In the genomic region with DNA sequence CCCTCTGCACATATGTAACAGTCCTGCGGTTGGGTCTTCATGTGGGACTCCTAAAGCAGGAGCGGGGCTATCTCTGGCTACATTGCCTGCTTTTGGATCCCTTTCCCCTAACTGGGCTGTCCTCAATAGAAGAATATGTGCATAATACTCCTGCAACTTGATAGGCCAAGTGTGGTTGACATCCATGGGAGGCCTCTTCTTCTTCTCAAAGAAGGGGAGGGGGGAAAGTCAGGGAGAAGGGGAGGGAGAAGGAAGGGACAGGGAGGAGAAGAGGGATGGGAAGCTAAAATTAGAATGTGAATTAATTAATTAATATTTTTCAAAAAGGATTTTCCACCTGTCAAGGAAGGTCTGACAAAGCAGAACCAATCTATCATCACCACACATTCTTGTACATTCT, we compare ENCODE assay signal across 12 mouse cellular contexts.
DNase-seq lines count a peak whose midpoint lies in the region; ATAC-seq and TF ChIP-seq lines count a peak whose summit lies in the region.
"Had no signal": no experiment of that assay in that cellular context is flagged by ENCODE, and none has a peak within 500 bp of the region (broad histone marks: within the 10 kb centered on the region; RNA-seq: fewer than 3 reads in every experiment).

No protein-coding gene starts in this region.

- POLR2A ChIA-PET in Patski (lab: Charles Lee): no interaction called here

- no peak overlapping the region for H3K4me3 ChIP-seq in forebrain, postnatal 0 days (ENCODE audit: low read depth, low read length)
- H3K4me3 ChIP-seq in midbrain, embryonic 13.5 days (replicated peaks): no peak overlapping the region
- H3K4me3 ChIP-seq: embryonic facial prominence, embryonic 12.5 days; limb, embryonic 10.5 days had no signal

- H3K9me3 ChIP-seq in forebrain, postnatal 0 days (ENCODE audit: low read length): no peaks in the 10 kb centered on the region
- 0 out of 2 replicates have a peak, but pooled peaks cover 3% of the 10 kb centered on the region for H3K9me3 ChIP-seq in midbrain, embryonic 13.5 days
- H3K9me3 ChIP-seq: embryonic facial prominence, embryonic 12.5 days; limb, embryonic 10.5 days had no signal

- in situ Hi-C loops in Patski (cut with MboI; ENCODE audit: low pct_unique_long_range_greater_than_20kb): no loop called here

- TF ChIP-seq CTCF in Patski (IDR thresholded peaks at IDR 0.05): no peak
- TF ChIP-seq CTCF in forebrain, postnatal 0 days (IDR thresholded peaks at IDR 0.05; ENCODE audit: low read depth): no peak

- 98% methylated on average over 2 of the region's 2 CpGs for WGBS in forebrain, postnatal 0 days
- WGBS in midbrain, embryonic 13.5 days: 98% methylated on average over 2 of the region's 2 CpGs

- no peaks in the 10 kb centered on the region; the same call in 1 of the 2 replicates for H3K4me1 ChIP-seq in forebrain, postnatal 0 days (ENCODE audit: insufficient read depth)
- peaks cover 20% of the 10 kb centered on the region for H3K4me1 ChIP-seq in midbrain, embryonic 13.5 days (replicated peaks)

- 0 out of 2 replicates have a peak, but pooled peaks have one; percentile 8 for ATAC-seq in cerebellum, adult (ENCODE audit: insufficient number of reproducible peaks, low FRiP score, low TSS enrichment)
- peak; percentile 18 for ATAC-seq in Patski
- peak; percentile 4; the same call in 1 of the 2 replicates for ATAC-seq in forebrain, postnatal 0 days
- ATAC-seq in midbrain, embryonic 13.5 days: peak; percentile 62

- no peak overlapping the region for H3K4me2 ChIP-seq in forebrain, postnatal 0 days (ENCODE audit: low read depth)
- H3K4me2 ChIP-seq in midbrain, embryonic 13.5 days (replicated peaks): peak overlapping the region; percentile 29; the same call in 1 of the 2 replicates
- H3K4me2 ChIP-seq: embryonic facial prominence, embryonic 12.5 days had no signal

- H3K9ac ChIP-seq in forebrain, postnatal 0 days: no peak overlapping the region
- H3K9ac ChIP-seq in midbrain, embryonic 13.5 days (replicated peaks): no peak overlapping the region
- H3K9ac ChIP-seq: embryonic facial prominence, embryonic 12.5 days had no signal

- H3K36me3 ChIP-seq in forebrain, postnatal 0 days (ENCODE audit: insufficient read depth): no peaks in the 10 kb centered on the region
- peaks cover 18% of the 10 kb centered on the region for H3K36me3 ChIP-seq in midbrain, embryonic 13.5 days
- H3K36me3 ChIP-seq: embryonic facial prominence, embryonic 12.5 days; limb, embryonic 10.5 days had no signal

- CTCF ChIA-PET in Patski (lab: Charles Lee): no interaction called here

- H3K27ac ChIP-seq in forebrain, postnatal 0 days (ENCODE audit: low read depth, low read length): peak overlapping the region; percentile 74
- H3K27ac ChIP-seq in midbrain, embryonic 13.5 days: peak overlapping the region; percentile 91
- H3K27ac ChIP-seq: embryonic facial prominence, embryonic 12.5 days; limb, embryonic 10.5 days had no signal

- no peak for DNase-seq in cerebellum, adult 9-11 months
- DNase-seq in Patski (ENCODE audit: low read depth, low spot score): no peak
- DNase-seq in forebrain, postnatal 0 days: no peak
- DNase-seq in adrenal gland, postnatal 36 days: no peak
- DNase-seq in testis, postnatal 14 days (ENCODE audit: low spot score): no peak
- DNase-seq in thymus, postnatal 25 days: no peak
- DNase-seq: heart, adult 18-20 months; thymus, adult 2 months had no signal

- no peaks in the 10 kb centered on the region for H3K27me3 ChIP-seq in Patski
- H3K27me3 ChIP-seq in forebrain, postnatal 0 days (ENCODE audit: insufficient read depth, low read length): no peaks in the 10 kb centered on the region
- no peaks in the 10 kb centered on the region for H3K27me3 ChIP-seq in midbrain, embryonic 13.5 days
- H3K27me3 ChIP-seq: embryonic facial prominence, embryonic 12.5 days had no signal

Comparison
In these comparisons a context has a peak if more than half of its experiments do, and no peak if none do; other contexts are left out.
1. ATAC-seq: peak in every context shown above with its lines; median percentile 62 in midbrain, embryonic 13.5 days; 18 in Patski; 8 in cerebellum, adult; 4 in forebrain, postnatal 0 days.